ENCODE assay signal across 11 mouse cellular contexts in genomic region chr3:130579501-130579900, GRCm38 (mm10). TPM values are rescaled to one million over a fixed set of nuclear protein-coding genes. Genes with fewer than 3 reads are reported as not detected.
DNase-seq lines count a peak whose midpoint lies in the region; ATAC-seq and TF ChIP-seq lines count a peak whose summit lies in the region.
"Had no signal": no experiment of that assay in that cellular context is flagged by ENCODE, and none has a peak within 500 bp of the region (broad histone marks: within the 10 kb centered on the region; RNA-seq: fewer than 3 reads in every experiment).

No protein-coding gene starts in this region.

- TF ChIP-seq POLR2A in lung, adult 2 months (IDR thresholded peaks at IDR 0.05; ENCODE audit: borderline replicate concordance, extremely low read depth, low read depth, low read length) = no peak

- peaks cover 3% of the 10 kb centered on the region; the same call in 1 of the 2 replicates for H3K9me3 ChIP-seq in heart, embryonic 14.5 days (ENCODE audit: control insufficient read depth, low read length)
- no peaks in the 10 kb centered on the region for H3K9me3 ChIP-seq in embryonic facial prominence, embryonic 10.5 days
- H3K9me3 ChIP-seq: liver, embryonic 12.5 days; neural tube, embryonic 12.5 days had no signal

- H3K4me1 ChIP-seq in heart, embryonic 14.5 days (ENCODE audit: control insufficient read depth in 2 of 2, insufficient read depth in 2 of 2, low read length in 2 of 2) = peaks cover 0 to 5% of the 10 kb centered on the region in 2 experiments; a peak in 1 of 4 replicates
- H3K4me1 ChIP-seq in embryonic facial prominence, embryonic 10.5 days = peaks cover 20% of the 10 kb centered on the region
- no peaks in the 10 kb centered on the region for H3K4me1 ChIP-seq in lung, adult 2 months (ENCODE audit: control insufficient read depth, insufficient read depth, low read length)
- H3K4me1 ChIP-seq: liver, embryonic 12.5 days; neural tube, embryonic 12.5 days had no signal

- H3K9ac ChIP-seq in heart, embryonic 14.5 days (ENCODE audit: low read length) = no peak overlapping the region
- H3K9ac ChIP-seq: liver, embryonic 12.5 days; neural tube, embryonic 12.5 days had no signal

- intact Hi-C loops in heart, postnatal 25 days (cut with DNase I) = loop anchor here (5.0 kb wide), 1 partner anchor 392 kb away; no protein-coding TSS in a partner anchor

- no peak overlapping the region for H3K27ac ChIP-seq in heart, embryonic 14.5 days (replicated peaks in 1 of 2; ENCODE audit: control insufficient read depth in 1 of 2, insufficient read depth in 1 of 2, low read depth in 2 of 2, low read length in 2 of 2)
- H3K27ac ChIP-seq in embryonic facial prominence, embryonic 10.5 days (replicated peaks) = no peak overlapping the region
- H3K27ac ChIP-seq: liver, embryonic 12.5 days; neural tube, embryonic 12.5 days had no signal

- no peak for TF ChIP-seq CTCF in lung, adult 2 months (IDR thresholded peaks at IDR 0.05; ENCODE audit: insufficient read depth, low read length)

- no peaks in the 10 kb centered on the region for H3K36me3 ChIP-seq in heart, embryonic 14.5 days (ENCODE audit: control insufficient read depth, insufficient read depth, low read length)
- no peaks in the 10 kb centered on the region for H3K36me3 ChIP-seq in embryonic facial prominence, embryonic 10.5 days (replicated peaks)
- H3K36me3 ChIP-seq: liver, embryonic 12.5 days; neural tube, embryonic 12.5 days had no signal

- no peaks in the 10 kb centered on the region for H3K27me3 ChIP-seq in heart, embryonic 14.5 days (ENCODE audit: control insufficient read depth, insufficient read depth, low read length)
- no peaks in the 10 kb centered on the region for H3K27me3 ChIP-seq in embryonic facial prominence, embryonic 10.5 days (replicated peaks; ENCODE audit: low read depth, poor library complexity, severe bottlenecking)
- H3K27me3 ChIP-seq: liver, embryonic 12.5 days; neural tube, embryonic 12.5 days had no signal

- ATAC-seq in heart, embryonic 14.5 days (ENCODE audit: insufficient number of reproducible peaks, insufficient read depth, low FRiP score, low read depth) = no peak; the same call in 1 of the 2 replicates
- ATAC-seq in inflammation-experienced regulatory T-cells, adult 6 months = no peak
- ATAC-seq: liver, embryonic 12.5 days had no signal

- 29% methylated on average over 17 of the region's 17 CpGs for WGBS in heart, embryonic 14.5 days
- 45% methylated on average over 17 of the region's 17 CpGs for WGBS in embryonic facial prominence, embryonic 10.5 days
- WGBS in lung, adult 2 months = 63% methylated on average over 17 of the region's 17 CpGs

- no peak for DNase-seq in heart, postnatal 25 days (ENCODE audit: low spot score)
- peak; percentile 11 for DNase-seq in ES-CJ7 (ENCODE audit: low read depth, low spot score)
- peak; percentile 45 for DNase-seq in embryonic facial prominence, embryonic 10.5 days (ENCODE audit: low spot score)
- peak; percentile 4 for DNase-seq in lung, adult 2 months
- DNase-seq in right cerebral cortex, postnatal 14 days = no peak
- DNase-seq in cerebellum, adult 9-10 months = no peak
- DNase-seq: adrenal gland, postnatal 14 days had no signal

- peak overlapping the region; percentile 45 for H3K4me2 ChIP-seq in heart, embryonic 14.5 days (ENCODE audit: low read length)
- H3K4me2 ChIP-seq: liver, embryonic 12.5 days; neural tube, embryonic 12.5 days had no signal

- no peak overlapping the region for H3K4me3 ChIP-seq in heart, embryonic 14.5 days (ENCODE audit: control insufficient read depth in 1 of 2, insufficient read depth in 1 of 2, low read depth in 1 of 2, low read length in 2 of 2)
- no peak overlapping the region for H3K4me3 ChIP-seq in embryonic facial prominence, embryonic 10.5 days
- H3K4me3 ChIP-seq in lung, adult 2 months (replicated peaks; ENCODE audit: extremely low read depth, low read depth, low read length) = no peak overlapping the region
- H3K4me3 ChIP-seq: liver, embryonic 12.5 days; neural tube, embryonic 12.5 days had no signal

RNA-seq across cellular contexts. Expression of gene Etnppl, which starts 37.7 kb away (rescaled TPM):
- polyA plus RNA-seq in heart, embryonic 14.5 days (2014; fragmentation: Nextera tagmentation; extraction: Ambion mirVana) = not detected in 2 replicates
- total RNA-seq in heart, postnatal 25 days (2021) = not detected
- 0.15 TPM in 1 of 2 replicates, not detected in the other for polyA plus RNA-seq in embryonic facial prominence, embryonic 10.5 days (2016; fragmentation: Nextera tagmentation; extraction: Ambion mirVana)
- not detected in 2 replicates for polyA plus RNA-seq in lung, adult 2 months (2012; rRNA removed)
- under 1 TPM in 1 of 3 experiments, not detected in 2; 0.27 TPM for polyA plus RNA-seq in inflammation-experienced regulatory T-cells, adult 6 months (2017; shearing (Covaris generic))
- polyA plus RNA-seq: liver, embryonic 12.5 days had no signal

Comparison
In these comparisons a context has a peak if more than half of its experiments do, and no peak if none do; other contexts are left out.
1. DNase-seq: peak in ES-CJ7 (single experiment), embryonic facial prominence, embryonic 10.5 days (single experiment) and lung, adult 2 months (single experiment); none in heart, postnatal 25 days (single experiment), right cerebral cortex, postnatal 14 days (single experiment) and cerebellum, adult 9-10 months (single experiment).